Mouse (Mus musculus) lung, embryonic 15.5 days (tissue): ENCODE results near the gene Gm10643. TPM values are rescaled to one million over a fixed set of nuclear protein-coding genes. Genes with fewer than 3 reads are reported as not detected.

ENCODE experiments used
- ATAC-seq: fragments of 200-750 bp; cut with Nextera tagmentation; 2 replicates; pipeline ENCODE4 v1.8.0; 2017; ENCODE audit warnings: moderate number of reproducible peaks, borderline replicate concordance; ENCODE audit not compliant: low FRiP score, low TSS enrichment; ENCODE audit errors: extremely low read depth
- H3K27ac ChIP-seq: fragments of 300-500 bp; sonication (generic); 2 replicates; pipeline ENCODE4 v1.5.1; 2015; ENCODE audit warnings: moderate library complexity, mild to moderate bottlenecking, inconsistent platforms
- H3K27me3 ChIP-seq: fragments of 300-500 bp; sonication (generic); 2 replicates; pipeline ENCODE4 v1.6.1; 2015; ENCODE audit warnings: inconsistent platforms
- H3K36me3 ChIP-seq: fragments of 300-500 bp; sonication (generic); 2 replicates; pipeline ENCODE4 v1.6.1; 2015; ENCODE audit warnings: inconsistent platforms
- H3K4me1 ChIP-seq: fragments of 300-500 bp; sonication (generic); 2 replicates; pipeline ENCODE4 v1.6.1; 2015; ENCODE audit warnings: inconsistent platforms
- H3K4me2 ChIP-seq: fragments of 300-500 bp; sonication (generic); 2 replicates; pipeline ENCODE4 v1.6.1; 2015; ENCODE audit warnings: inconsistent platforms, mild to moderate bottlenecking, moderate library complexity
- H3K4me3 ChIP-seq: fragments of 300-500 bp; sonication (generic); 2 replicates; pipeline ENCODE4 v1.5.1; 2015; ENCODE audit warnings: mild to moderate bottlenecking, inconsistent platforms
- H3K9ac ChIP-seq: fragments of 300-500 bp; sonication (generic); 2 replicates; pipeline ENCODE4 v1.6.1; 2015; ENCODE audit warnings: inconsistent platforms
- H3K9me3 ChIP-seq: fragments of 300-500 bp; sonication (generic); 2 replicates; pipeline ENCODE4 v1.6.1; 2016; ENCODE audit warnings: inconsistent platforms
- WGBS: fragments of 180-500 bp; shearing (Covaris S2); methylation state at CpG from one replicate; pipeline ENCODE4 v1.1.7; 2015; 5-methylcytosine and 5-hydroxymethylcytosine counted together
- polyA plus RNA-seq: library from polyadenylated mRNA; unstranded; fragments of >200 nt; fragmentation: Nextera tagmentation; extraction: Ambion mirVana; gene quantifications from 2 replicates; pipeline ENCODE4 v1.2.1, GENCODE M21; 2015

Gene Gm10643
- polyA plus RNA-seq, 1 experiment from 2014 or later = 1.3 TPM

DNA sequence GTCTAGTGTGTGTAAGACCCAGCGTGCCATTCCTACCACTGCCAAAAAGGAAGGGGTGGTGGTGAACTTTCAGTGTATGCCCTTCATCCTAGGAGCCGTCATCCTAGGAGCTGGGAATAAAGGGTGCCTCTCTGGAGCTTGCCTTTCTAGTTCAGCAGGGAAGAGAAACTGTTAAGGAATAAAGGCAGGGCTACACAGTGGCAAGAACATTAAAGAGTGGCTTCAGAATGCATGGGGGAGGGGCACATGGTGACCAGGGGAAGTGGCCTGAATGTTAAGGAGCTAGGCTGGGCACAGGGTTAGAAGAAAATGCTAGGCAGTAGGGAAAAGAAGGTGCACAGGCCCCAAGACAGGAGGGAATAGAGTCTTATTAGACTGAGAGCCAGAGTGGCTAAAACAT, 4.8 kb upstream of the Gm10643 start:
- WGBS = 65% methylated on average over 2 of the region's 2 CpGs
- Histone ChIP-seq H3K27me3 (no peaks in the 10 kb centered on the region), H3K4me1 (peaks cover 37% of the 10 kb centered on the region)

DNA sequence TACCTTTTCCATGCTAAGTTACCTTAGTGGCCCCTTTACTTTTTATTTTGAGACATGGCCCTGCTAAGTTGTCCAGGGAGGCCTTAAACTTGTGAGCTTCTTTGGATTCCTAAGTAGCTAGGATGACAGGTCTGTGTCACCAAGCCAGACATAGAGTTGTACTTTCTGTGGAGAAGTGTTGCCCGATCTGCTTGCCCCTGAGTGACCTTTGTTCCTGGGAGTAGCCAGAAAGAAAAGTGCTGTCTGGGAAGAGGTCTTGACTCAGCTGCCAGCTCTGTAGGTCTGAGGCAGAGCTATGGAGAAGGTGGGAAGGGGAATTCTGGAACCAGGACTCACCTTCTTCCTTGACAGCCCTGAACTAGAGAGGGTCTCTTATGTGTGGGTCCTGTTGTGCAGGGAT, 4.2 kb upstream of the Gm10643 start:
- no peak for ATAC-seq
- H3K9me3 ChIP-seq = no peaks in the 10 kb centered on the region
- H3K36me3 ChIP-seq = no peaks in the 10 kb centered on the region
- no peak overlapping the region; the same call in 1 of the 2 replicates for H3K4me3 ChIP-seq
- H3K4me2 ChIP-seq = no peak overlapping the region
- peaks cover 37% of the 10 kb centered on the region for H3K4me1 ChIP-seq
- 11% methylated on average over 1 of the region's 1 CpGs for WGBS
- H3K27me3 ChIP-seq = no peaks in the 10 kb centered on the region
- H3K27ac ChIP-seq = no peak overlapping the region
- no peak overlapping the region for H3K9ac ChIP-seq

More for the DNA sequence above, 4.8 kb upstream of the Gm10643 start:
- no peak for ATAC-seq
- no peak overlapping the region for H3K4me2 ChIP-seq
- H3K4me3 ChIP-seq = no peak overlapping the region
- H3K36me3 ChIP-seq = no peaks in the 10 kb centered on the region
- no peaks in the 10 kb centered on the region for H3K9me3 ChIP-seq
- no peak overlapping the region for H3K9ac ChIP-seq
- no peak overlapping the region for H3K27ac ChIP-seq

DNA sequence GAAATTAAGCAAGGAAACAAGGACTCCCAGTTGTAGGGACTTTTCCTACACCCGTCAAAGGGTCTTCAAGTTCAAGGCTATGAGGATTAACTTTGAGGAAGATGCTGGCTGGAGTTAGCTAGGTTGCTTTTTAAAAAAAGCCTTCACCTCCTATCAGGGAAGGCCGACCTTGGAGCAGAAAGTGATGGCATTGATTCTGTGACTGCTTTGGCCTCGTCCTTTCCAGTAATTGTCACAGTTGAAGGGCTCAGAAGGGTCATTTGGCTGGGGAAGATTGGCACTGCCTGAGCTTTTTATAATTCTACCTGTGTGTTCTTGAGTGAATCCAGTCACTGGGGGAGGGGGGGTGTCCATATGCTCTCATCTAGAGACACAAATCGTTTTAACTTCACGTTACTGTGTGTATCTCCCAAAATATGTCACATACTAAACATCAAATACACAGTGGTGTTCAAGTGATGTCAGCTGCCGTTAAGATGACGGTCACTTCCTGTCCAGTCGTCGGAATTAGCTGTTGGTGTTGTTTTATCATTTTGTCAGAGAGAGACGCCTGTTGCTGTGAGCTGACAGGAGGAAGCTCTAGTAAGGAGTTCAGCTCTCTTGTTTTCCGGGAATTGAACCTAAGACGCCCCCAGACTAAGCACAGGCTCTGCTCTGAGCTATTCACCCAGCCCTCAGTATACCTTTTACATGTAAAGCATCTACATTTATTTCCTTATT, 3.5 kb upstream of the Gm10643 start:
- Histone ChIP-seq H3K27ac (0 out of 2 replicates have a peak overlapping the region, but pooled peaks have one; percentile 24), H3K9me3 (no peaks in the 10 kb centered on the region), H3K27me3 (no peaks in the 10 kb centered on the region), H3K4me3 (no peak overlapping the region; the same call in 1 of the 2 replicates), H3K36me3 (no peaks in the 10 kb centered on the region), H3K4me2 (peak overlapping the region; percentile 50), H3K9ac (no peak overlapping the region), H3K4me1 (peaks cover 36% of the 10 kb centered on the region)
- 28% methylated on average over 12 of the region's 12 CpGs for WGBS
- no peak for ATAC-seq

DNA sequence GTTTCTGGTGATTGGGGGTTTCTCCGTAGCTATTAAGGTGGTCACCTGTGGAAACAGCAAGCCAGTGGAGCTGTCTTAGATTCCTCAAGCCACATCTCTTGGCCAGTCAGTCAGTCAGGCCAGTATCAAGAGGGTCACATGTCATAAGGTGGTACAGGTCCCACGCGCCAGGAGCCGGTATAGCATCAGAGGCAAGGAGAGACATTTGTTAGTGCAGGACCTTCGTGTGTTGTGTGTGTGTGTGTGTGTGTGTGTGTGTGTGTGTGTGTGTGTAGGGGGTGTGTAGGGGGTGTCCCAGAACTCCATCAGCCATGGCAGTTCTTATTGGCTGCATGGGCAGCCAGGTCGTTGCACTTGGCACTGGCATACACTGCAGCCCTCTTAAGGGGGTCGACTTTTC, 3.0 kb upstream of the Gm10643 start:
- Histone ChIP-seq H3K4me2 (peak overlapping the region; percentile 50), H3K9ac (peak overlapping the region; percentile 10; the same call in 1 of the 2 replicates), H3K36me3 (no peaks in the 10 kb centered on the region), H3K27me3 (no peaks in the 10 kb centered on the region), H3K4me1 (peaks cover 31% of the 10 kb centered on the region), H3K4me3 (peak overlapping the region; percentile 95), H3K9me3 (no peaks in the 10 kb centered on the region), H3K27ac (no peak overlapping the region)
- WGBS = 73% methylated on average over 7 of the region's 7 CpGs
- ATAC-seq = no peak

DNA sequence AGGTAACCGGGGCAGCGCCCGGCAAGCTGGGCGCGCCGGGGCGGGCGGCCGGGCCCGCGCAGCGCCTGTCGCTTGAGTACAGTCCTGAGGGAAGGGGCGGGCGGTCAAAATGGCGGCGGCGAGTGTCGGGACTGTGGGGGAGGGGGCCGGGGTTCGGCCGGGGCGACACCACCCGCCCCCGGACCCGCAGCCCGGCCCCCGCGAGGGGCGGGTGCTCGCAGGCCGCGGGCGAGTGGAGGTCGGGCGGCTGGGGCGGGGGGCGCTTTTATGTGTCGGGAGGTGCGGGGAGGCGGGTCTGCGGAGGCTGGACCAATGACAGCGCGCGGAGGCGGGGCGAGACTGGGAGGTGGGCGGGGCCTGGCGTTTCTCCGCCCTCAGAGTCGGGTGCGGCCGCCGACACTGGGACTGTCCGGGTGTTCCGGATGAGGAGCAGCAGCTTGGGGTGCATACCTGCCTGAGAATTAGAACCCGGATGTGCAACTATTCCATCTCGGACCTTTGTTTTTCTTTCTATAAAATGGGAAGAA, 2.2 kb upstream of the Gm10643 start:
- Histone ChIP-seq H3K27me3 (no peaks in the 10 kb centered on the region), H3K36me3 (no peaks in the 10 kb centered on the region), H3K27ac (peak overlapping the region; percentile 98), H3K4me3 (peak overlapping the region; percentile 95), H3K4me2 (peak overlapping the region; percentile 50), H3K9me3 (no peaks in the 10 kb centered on the region), H3K9ac (peak overlapping the region; percentile 84), H3K4me1 (peaks cover 31% of the 10 kb centered on the region)
- WGBS = 2% methylated on average over 45 of the region's 58 CpGs
- ATAC-seq = peak; percentile 73

DNA sequence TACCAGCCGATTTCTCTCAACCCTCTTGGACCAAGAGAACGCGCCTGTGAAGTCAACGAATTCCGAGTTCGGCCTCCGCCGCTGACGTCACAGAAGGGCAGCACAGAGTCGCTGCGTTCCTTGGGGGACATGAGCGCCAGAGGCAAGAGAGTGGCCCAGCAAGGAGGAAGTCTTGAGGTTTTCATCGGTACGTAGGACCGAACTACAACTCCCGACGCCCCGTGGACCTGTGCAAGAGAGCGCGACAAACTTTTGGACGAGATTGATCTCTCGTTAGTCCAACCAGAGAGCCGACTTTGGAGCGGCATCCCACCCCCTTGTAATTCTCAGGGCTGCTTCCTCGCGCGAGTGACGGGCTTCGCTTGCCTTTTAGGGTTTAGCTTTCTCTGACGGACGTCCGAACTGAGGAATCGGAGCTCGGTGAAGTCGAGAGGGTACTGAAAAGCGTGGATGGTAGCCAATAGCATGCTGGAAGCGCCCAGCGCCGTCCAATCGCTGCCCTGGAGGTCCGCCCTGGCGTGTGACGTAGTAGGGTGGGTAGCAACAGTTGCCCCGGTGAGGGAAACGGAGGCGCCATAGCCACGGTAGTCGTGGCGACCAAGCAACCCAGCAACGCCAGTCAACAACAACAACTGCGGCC, 1.5 kb upstream of the Gm10643 start, which contains the start of gene Rfx1:
TSS of gene Rfx1 (plus strand) at position 544 of the 640 bp plus-strand sequence.
- Histone ChIP-seq H3K27ac (peak within 1 kb of the TSS; percentile 98), H3K36me3 (no peaks in the 10 kb centered on the region), H3K4me2 (peak within 1 kb of the TSS; percentile 78), H3K4me3 (peak within 1 kb of the TSS; percentile 95), H3K9me3 (no peaks in the 10 kb centered on the region), H3K4me1 (peaks cover 28% of the 10 kb centered on the region), H3K9ac (peak within 1 kb of the TSS; percentile 84), H3K27me3 (no peaks in the 10 kb centered on the region)
- ATAC-seq = peak; percentile 97
- under 1% methylated on average over 51 of the region's 51 CpGs for WGBS

DNA sequence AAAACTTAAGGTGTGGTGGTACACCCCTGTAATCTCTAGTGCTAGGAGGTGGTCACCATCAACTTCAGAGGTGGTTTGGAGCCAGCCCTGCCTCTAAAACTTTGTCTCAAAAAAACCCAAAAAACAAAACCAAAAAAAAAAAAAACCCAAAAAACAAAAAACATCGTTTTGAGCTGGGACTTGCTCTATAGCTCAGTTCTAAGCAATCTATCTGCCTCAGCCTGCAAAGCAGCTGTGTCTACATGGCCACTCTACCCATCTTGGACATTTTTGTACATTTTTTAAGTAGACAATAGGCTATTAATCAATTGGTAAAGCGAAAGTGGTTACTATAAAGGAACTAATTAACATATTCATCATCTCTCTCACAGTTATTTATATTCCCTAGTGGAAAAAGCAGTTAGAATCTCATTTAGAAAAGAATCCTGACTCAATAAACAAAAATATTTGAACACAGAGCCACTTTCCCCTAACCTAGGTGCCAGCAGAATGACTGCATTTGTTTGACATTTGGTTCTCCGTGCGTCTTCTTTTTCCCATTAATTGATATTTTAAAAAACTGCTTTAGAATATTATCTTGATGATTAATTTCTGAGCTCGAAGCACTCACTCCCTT, 628 bp upstream of the Gm10643 start:
- Histone ChIP-seq H3K4me3 (peak overlapping the region; percentile 95), H3K4me1 (peaks cover 28% of the 10 kb centered on the region), H3K36me3 (no peaks in the 10 kb centered on the region), H3K9ac (peak overlapping the region; percentile 63), H3K4me2 (peak overlapping the region; percentile 78), H3K9me3 (no peaks in the 10 kb centered on the region), H3K27me3 (no peaks in the 10 kb centered on the region), H3K27ac (peak overlapping the region; percentile 90)
- WGBS = 19% methylated on average over 5 of the region's 5 CpGs
- ATAC-seq = no peak

DNA sequence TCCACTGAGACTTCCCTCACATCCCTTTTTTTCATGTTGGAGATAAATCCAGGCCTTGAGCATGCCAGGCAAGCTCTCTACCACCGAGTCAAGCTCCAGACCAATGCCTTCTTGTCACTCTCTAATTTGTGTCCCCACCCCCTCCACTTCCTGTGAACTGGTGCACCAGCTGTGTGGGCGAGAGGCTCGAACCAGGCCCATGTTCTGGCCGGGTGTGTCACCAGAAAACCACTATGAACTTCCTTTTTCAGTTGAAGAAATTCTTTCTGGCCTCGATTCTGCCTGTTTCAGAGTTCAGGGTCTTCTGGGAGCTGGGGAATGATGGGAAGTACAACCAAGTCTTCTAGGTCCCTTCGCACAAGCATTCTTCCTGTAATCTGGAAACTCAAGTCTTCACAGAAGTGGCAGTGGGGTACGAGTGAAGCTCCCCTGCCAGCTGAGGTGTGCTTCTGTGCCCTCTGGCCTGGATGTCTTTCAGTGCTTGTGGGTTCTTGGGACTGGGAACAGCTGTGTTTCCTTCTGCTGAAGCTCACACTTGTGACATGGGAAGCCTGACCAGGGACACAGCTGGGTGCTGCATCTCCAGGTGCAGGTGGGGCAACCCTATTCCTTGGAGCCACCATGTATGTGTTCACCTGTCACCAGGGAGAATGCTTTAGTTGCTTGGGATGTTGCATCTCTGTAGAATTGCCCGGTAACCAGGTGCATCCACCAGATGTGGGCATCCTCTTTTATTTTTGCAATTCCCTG, 901 bp downstream of the Gm10643 start:
- no peak overlapping the region for H3K4me2 ChIP-seq
- 64% methylated on average over 8 of the region's 8 CpGs for WGBS
- H3K4me3 ChIP-seq = no peak overlapping the region
- ATAC-seq = no peak
- H3K4me1 ChIP-seq = peaks cover 16% of the 10 kb centered on the region
- H3K9me3 ChIP-seq = no peaks in the 10 kb centered on the region
- no peaks in the 10 kb centered on the region for H3K36me3 ChIP-seq
- H3K9ac ChIP-seq = no peak overlapping the region
- H3K27ac ChIP-seq = no peak overlapping the region
- H3K27me3 ChIP-seq = no peaks in the 10 kb centered on the region

DNA sequence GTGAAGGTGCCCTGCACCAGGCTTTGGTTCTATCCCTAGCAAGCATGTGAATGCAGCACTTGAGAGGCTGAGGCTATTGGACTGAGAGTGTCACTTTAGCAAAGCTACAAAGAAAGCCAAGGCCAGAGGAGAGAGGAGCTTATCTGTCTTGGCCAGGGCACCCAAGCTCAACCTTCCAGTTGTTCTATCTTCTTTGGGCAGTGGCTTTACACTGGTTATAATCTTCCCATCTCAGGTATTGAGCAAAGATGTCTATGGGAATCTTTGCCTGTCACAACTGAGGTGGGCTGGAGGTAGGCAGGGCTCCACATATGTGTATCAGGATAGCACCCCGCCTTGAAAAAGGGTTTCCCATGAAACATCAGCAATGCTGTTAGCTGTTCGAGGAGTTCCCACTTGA, 4.7 kb downstream of the Gm10643 start:
- 70% methylated on average over 2 of the region's 2 CpGs for WGBS
- H3K9ac ChIP-seq = no peak overlapping the region
- no peak for ATAC-seq
- H3K4me3 ChIP-seq = no peak overlapping the region
- no peak overlapping the region for H3K4me2 ChIP-seq
- H3K36me3 ChIP-seq = no peaks in the 10 kb centered on the region
- no peaks in the 10 kb centered on the region for H3K9me3 ChIP-seq
- no peaks in the 10 kb centered on the region for H3K27me3 ChIP-seq
- H3K27ac ChIP-seq = no peak overlapping the region
- H3K4me1 ChIP-seq = no peaks in the 10 kb centered on the region

DNA sequence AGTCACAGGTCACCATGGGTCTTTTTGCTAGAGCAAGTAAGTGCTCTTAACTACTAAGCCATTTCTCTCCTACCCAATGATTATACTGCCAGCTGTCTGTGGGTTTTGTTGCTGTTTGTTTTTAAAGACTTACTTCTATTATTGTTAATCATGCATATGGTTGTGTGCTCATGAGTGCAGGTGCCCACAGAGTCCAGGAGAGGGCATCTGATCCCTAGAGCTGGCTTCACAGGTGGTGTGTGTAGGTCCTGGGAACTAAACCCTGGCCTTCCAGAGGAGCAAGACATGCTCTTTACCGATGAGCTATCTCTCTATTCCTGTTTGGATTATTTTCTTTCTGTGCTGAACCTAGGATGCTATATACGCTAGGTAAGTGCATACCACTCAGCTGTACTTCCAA, 5.7 kb downstream of the Gm10643 start:
- H3K4me2 ChIP-seq = no peak overlapping the region
- H3K27ac ChIP-seq = no peak overlapping the region
- no peaks in the 10 kb centered on the region for H3K4me1 ChIP-seq
- no peak overlapping the region for H3K9ac ChIP-seq
- H3K27me3 ChIP-seq = no peaks in the 10 kb centered on the region
- WGBS = 88% methylated on average over 2 of the region's 2 CpGs
- H3K4me3 ChIP-seq = no peak overlapping the region
- ATAC-seq = no peak
- no peaks in the 10 kb centered on the region for H3K9me3 ChIP-seq
- no peaks in the 10 kb centered on the region for H3K36me3 ChIP-seq

DNA sequence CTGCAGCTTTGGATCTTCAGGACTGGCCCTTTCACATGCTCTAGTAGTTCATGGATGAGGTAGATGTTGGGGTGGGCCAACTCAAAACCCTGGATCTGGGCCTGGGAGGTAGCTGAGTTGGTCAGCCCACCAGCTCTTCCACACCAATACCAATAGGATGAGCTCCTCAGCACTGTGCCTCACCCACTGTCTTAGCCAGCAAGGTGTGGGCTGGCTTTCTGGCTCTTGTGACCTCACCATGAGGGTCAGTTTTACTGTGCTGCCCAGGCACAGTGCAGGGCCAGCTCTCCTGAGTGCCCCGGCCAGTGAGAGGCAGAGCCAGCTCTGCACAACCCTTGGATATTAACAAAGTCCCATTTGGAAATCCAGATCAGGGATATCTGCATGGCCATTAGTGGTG, 7.1 kb downstream of the Gm10643 start:
- no peak overlapping the region for H3K27ac ChIP-seq
- no peak overlapping the region for H3K4me3 ChIP-seq
- peaks cover 2% of the 10 kb centered on the region for H3K4me1 ChIP-seq
- no peaks in the 10 kb centered on the region for H3K9me3 ChIP-seq
- H3K4me2 ChIP-seq = no peak overlapping the region
- 86% methylated on average over 1 of the region's 1 CpGs for WGBS
- no peak overlapping the region for H3K9ac ChIP-seq
- H3K27me3 ChIP-seq = no peaks in the 10 kb centered on the region
- no peak for ATAC-seq
- no peaks in the 10 kb centered on the region for H3K36me3 ChIP-seq
